Mouse (Mus musculus) midbrain, embryonic 16.5 days (tissue): ENCODE measurements around the gene Slc39a7. TPM values are rescaled to one million over a fixed set of nuclear protein-coding genes. Genes with fewer than 3 reads are reported as not detected.

Experiments used
- ATAC-seq: fragments of 200-750 bp; cut with Nextera tagmentation; 2 replicates; pipeline ENCODE4 v1.8.0; 2017; ENCODE audit warnings: moderate TSS enrichment
- H3K27ac ChIP-seq: fragments of 300-500 bp; sonication (generic); 2 replicates; pipeline ENCODE4 v1.5.1; 2014; ENCODE audit warnings: mild to moderate bottlenecking, low read length, mixed read lengths
- H3K27me3 ChIP-seq: fragments of 300-500 bp; sonication (generic); 2 replicates; pipeline ENCODE4 v1.6.1; 2014; ENCODE audit warnings: low read depth, low read length, mixed read lengths; ENCODE audit not compliant: control insufficient read depth, insufficient read depth
- H3K36me3 ChIP-seq: fragments of 300-500 bp; sonication (generic); 2 replicates; pipeline ENCODE4 v1.6.1; 2014; ENCODE audit warnings: mild to moderate bottlenecking, low read length, moderate library complexity, mixed read lengths; ENCODE audit not compliant: control insufficient read depth, insufficient read depth
- H3K4me1 ChIP-seq: fragments of 300-500 bp; sonication (generic); 2 replicates; pipeline ENCODE4 v1.6.1; 2014; ENCODE audit warnings: mild to moderate bottlenecking, low read length, mixed read lengths; ENCODE audit not compliant: control insufficient read depth, insufficient read depth
- H3K4me2 ChIP-seq: fragments of 300-500 bp; sonication (generic); 2 replicates; pipeline ENCODE4 v1.6.1; 2014; ENCODE audit warnings: mild to moderate bottlenecking, low read length, mixed read lengths
- H3K4me3 ChIP-seq: fragments of 300-500 bp; sonication (generic); 2 replicates; pipeline ENCODE4 v1.5.1; 2014; ENCODE audit warnings: low read depth, mild to moderate bottlenecking, low read length, moderate library complexity, mixed read lengths
- H3K9ac ChIP-seq: fragments of 300-500 bp; sonication (generic); 2 replicates; pipeline ENCODE4 v1.6.1; 2014; ENCODE audit warnings: low read depth, low read length, mixed read lengths
- H3K9me3 ChIP-seq: fragments of 300-500 bp; sonication (generic); replicated peaks from 2 replicates; pipeline ENCODE4 v1.6.1; 2014; ENCODE audit warnings: mild to moderate bottlenecking, low read length, mixed read lengths; ENCODE audit not compliant: control insufficient read depth, poor library complexity, severe bottlenecking
- WGBS: fragments of 180-500 bp; shearing (Covaris S2); extraction: QIAGEN DNeasy Blood & Tissue Kit; methylation state at CpG from one replicate; pipeline ENCODE4 v1.1.7; 2014; 5-methylcytosine and 5-hydroxymethylcytosine counted together
- polyA plus RNA-seq: library from polyadenylated mRNA; unstranded; fragments of >200 nt; fragmentation: Nextera tagmentation; extraction: Ambion mirVana; gene quantifications from 2 replicates; pipeline ENCODE4 v1.2.1, GENCODE M21; 2015

Gene Slc39a7
- polyA plus RNA-seq, 1 experiment from 2014 or later, result 175 TPM

DNA sequence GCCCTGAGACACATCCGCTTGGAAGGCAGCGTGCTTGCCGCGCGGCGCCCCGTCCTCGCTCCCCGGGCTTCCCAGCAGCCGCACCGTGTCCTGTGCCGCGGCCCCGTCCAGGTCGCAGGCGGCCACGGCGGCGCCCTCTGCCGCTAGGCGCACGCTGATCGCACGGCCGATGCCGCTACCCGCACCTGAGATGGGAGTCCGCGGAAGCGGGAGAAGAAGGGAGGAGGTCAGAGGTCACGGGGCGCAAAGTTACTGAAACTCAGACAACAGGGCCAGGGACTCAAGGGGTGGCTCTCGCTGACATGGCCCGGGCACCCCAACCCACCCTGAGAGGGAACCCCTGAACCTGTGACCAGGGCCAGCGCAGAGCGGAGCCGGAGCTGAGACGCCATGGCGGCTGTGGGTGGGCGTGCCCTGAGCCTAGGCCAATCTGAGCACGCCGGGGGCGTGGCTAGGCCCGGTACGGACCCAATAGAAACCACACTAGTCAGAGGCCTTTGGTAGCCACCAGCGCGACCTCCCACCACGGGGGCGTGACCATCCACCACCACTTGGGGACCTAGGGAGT lies 3.7 kb downstream of the Slc39a7 start, which contains the start of gene H2-Ke6:
Gene H2-Ke6 (minus strand): TSS at position 405 of the 568 bp plus-strand sequence.
- Histone ChIP-seq H3K4me1 (peaks cover 61% of the 10 kb centered on the region), H3K36me3 (peaks cover 8% of the 10 kb centered on the region)
- under 1% methylated on average over 48 of the region's 49 CpGs for WGBS

GRCm38 (mm10) chr17:34026917-34027655 lies 4.4 kb downstream of the Slc39a7 start:
- 3% methylated on average over 34 of the region's 36 CpGs for WGBS
- H3K9me3 ChIP-seq, result no peaks in the 10 kb centered on the region
- H3K9ac ChIP-seq, result peak overlapping the region; percentile 81
- ATAC-seq, result no peak
- H3K36me3 ChIP-seq, result peaks cover 8% of the 10 kb centered on the region
- H3K4me1 ChIP-seq, result peaks cover 58% of the 10 kb centered on the region
- peak overlapping the region; percentile 97 for H3K4me2 ChIP-seq
- H3K27ac ChIP-seq, result peak overlapping the region; percentile 78
- peak overlapping the region; percentile 54 for H3K4me3 ChIP-seq
- H3K27me3 ChIP-seq, result no peaks in the 10 kb centered on the region

More for the DNA sequence above, 3.7 kb downstream of the Slc39a7 start, which contains the start of gene H2-Ke6:
- H3K9ac ChIP-seq, result peak within 1 kb of the TSS; percentile 81
- H3K4me3 ChIP-seq, result peak within 1 kb of the TSS; percentile 54
- ATAC-seq, result peak; percentile 70
- peak within 1 kb of the TSS; percentile 78 for H3K27ac ChIP-seq
- H3K27me3 ChIP-seq, result no peaks in the 10 kb centered on the region
- H3K4me2 ChIP-seq, result peak within 1 kb of the TSS; percentile 97
- H3K9me3 ChIP-seq, result no peaks in the 10 kb centered on the region

DNA sequence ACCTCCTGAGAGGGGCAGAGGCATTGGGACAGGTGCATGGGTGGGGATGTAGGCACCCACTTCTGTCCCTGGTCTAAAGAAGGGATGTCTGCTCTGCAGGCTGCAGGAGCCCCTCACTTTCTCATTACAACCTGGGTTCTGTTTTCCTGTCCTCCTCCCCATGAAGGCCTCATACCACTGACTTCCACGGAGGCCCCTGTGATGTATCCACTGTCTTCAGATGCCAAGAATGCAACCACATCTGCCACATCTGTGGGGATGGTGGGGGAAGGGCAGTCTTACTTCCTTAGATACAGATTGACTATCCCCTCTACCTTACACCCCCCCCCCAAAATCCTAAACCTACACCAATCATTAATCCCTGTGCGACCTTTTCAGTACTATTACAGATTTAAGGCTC lies 5.3 kb downstream of the Slc39a7 start:
- no peaks in the 10 kb centered on the region for H3K9me3 ChIP-seq
- no peak for ATAC-seq
- peak overlapping the region; percentile 76 for H3K27ac ChIP-seq
- H3K36me3 ChIP-seq, result peaks cover 13% of the 10 kb centered on the region
- no peaks in the 10 kb centered on the region for H3K27me3 ChIP-seq
- H3K4me3 ChIP-seq, result peak overlapping the region; percentile 14; the same call in 1 of the 2 replicates
- H3K9ac ChIP-seq, result peak overlapping the region; percentile 92; the same call in 1 of the 2 replicates
- peak overlapping the region; percentile 97 for H3K4me2 ChIP-seq
- H3K4me1 ChIP-seq, result peaks cover 58% of the 10 kb centered on the region
- 14% methylated on average over 2 of the region's 2 CpGs for WGBS

DNA sequence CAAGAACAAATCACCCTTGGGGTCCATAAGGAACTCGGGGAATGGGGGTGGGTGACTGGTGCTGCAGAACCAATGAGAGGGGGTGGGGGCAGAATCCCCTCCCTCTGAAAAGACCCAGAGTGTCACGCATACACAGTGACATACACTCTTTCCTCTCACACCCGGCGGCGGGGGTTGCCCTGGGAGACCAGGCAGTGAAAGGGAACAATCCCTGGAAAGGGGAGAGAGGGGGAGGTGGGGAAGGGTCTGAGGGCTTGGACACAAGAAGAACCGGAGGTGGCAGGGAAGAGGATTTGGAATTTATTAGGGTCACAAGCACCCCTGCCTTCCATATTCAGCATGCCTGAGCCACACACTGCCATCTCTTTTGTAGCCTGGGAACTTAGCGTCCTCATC lies 5.7 kb downstream of the Slc39a7 start:
- Histone ChIP-seq H3K4me1 (peaks cover 57% of the 10 kb centered on the region), H3K36me3 (peaks cover 14% of the 10 kb centered on the region), H3K27me3 (no peaks in the 10 kb centered on the region), H3K9me3 (no peaks in the 10 kb centered on the region), H3K9ac (peak overlapping the region; percentile 92), H3K4me3 (peak overlapping the region; percentile 92), H3K4me2 (peak overlapping the region; percentile 97), H3K27ac (peak overlapping the region; percentile 99)
- peak; percentile 1; the same call in 1 of the 2 replicates for ATAC-seq
- WGBS, result 1% methylated on average over 7 of the region's 7 CpGs

DNA sequence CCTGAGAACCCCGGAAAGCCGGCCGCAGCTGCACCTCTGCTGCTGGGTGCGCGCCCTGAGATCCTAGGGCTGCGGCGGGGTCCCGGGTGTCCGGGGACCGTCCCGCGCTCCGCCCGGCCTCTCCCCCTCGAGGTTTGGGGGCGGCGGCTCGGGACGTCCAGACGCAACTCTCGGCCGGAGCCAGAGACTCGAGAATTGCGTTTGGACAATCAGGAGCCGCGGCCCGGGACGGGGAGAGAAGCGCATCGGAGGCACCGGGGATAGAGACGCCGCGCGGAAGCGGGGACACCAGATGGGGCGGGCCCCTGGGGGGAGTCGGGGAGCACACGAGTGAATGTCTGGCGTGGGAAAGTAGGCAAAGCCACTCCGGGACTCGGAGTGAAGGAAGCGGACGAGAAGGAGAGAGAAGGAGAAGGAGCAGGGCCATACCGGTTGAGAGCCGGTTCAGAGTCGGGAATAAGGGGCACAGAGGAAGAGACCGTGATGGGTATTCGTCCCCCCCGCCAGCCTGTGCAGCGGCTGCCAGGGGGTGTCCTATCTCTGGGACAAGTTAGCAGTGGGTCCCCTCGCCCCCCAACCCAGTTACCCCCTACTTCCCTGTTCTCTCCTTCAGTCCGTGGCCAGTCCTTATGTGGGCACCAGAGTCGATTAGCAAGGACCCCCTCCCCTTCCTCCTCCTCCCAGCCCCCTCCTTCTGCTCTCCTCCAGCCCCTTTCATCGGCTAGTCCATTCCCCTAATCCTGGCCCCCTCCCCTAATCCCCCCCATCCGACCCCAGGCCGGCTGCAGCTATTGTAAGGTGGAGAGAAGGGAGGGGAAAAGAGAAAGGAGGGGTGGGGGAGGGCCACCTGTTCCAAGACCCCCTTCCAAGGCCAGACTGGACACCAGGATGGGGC lies 6.4 kb downstream of the Slc39a7 start:
- Histone ChIP-seq H3K27me3 (no peaks in the 10 kb centered on the region), H3K9me3 (no peaks in the 10 kb centered on the region), H3K9ac (peak overlapping the region; percentile 92), H3K36me3 (peaks cover 16% of the 10 kb centered on the region), H3K4me2 (peak overlapping the region; percentile 97), H3K4me1 (peaks cover 50% of the 10 kb centered on the region), H3K27ac (peak overlapping the region; percentile 99), H3K4me3 (peak overlapping the region; percentile 92)
- ATAC-seq, result peak; percentile 2
- under 1% methylated on average over 56 of the region's 57 CpGs for WGBS

- H3K36me3 ChIP-seq, result peaks cover 13% of the 10 kb centered on the region
- H3K4me3 ChIP-seq, result peak within 1 kb of the TSS; percentile 92
- no peaks in the 10 kb centered on the region for H3K27me3 ChIP-seq
- peak within 1 kb of the TSS; percentile 99 for H3K27ac ChIP-seq
- H3K4me2 ChIP-seq, result peak within 1 kb of the TSS; percentile 97
- ATAC-seq, result peak; percentile 79
- H3K9me3 ChIP-seq, result no peaks in the 10 kb centered on the region
- peak within 1 kb of the TSS; percentile 92 for H3K9ac ChIP-seq
- WGBS, result 1% methylated on average over 41 of the region's 58 CpGs
- peaks cover 44% of the 10 kb centered on the region for H3K4me1 ChIP-seq
Measured at GRCm38 (mm10) chr17:34024317-34024821, 7.1 kb downstream of the Slc39a7 start, which contains the start of gene Ring1. Ring1 (minus strand) TSS chr17:34024680.

- Histone ChIP-seq H3K27ac (peak overlapping the region; percentile 99), H3K4me1 (peaks cover 39% of the 10 kb centered on the region), H3K36me3 (peaks cover 11% of the 10 kb centered on the region), H3K27me3 (no peaks in the 10 kb centered on the region), H3K9ac (peak overlapping the region; percentile 92), H3K4me3 (peak overlapping the region; percentile 92), H3K4me2 (peak overlapping the region; percentile 97), H3K9me3 (no peaks in the 10 kb centered on the region)
- no peak for ATAC-seq
- WGBS, result 56% methylated on average over 9 of the region's 9 CpGs
Measured at GRCm38 (mm10) chr17:34023678-34024077, 7.8 kb downstream of the Slc39a7 start.

GRCm38 (mm10) chr17:34022987-34023386 lies 8.5 kb downstream of the Slc39a7 start:
- H3K27ac ChIP-seq, result no peak overlapping the region

More at GRCm38 (mm10) chr17:34022987-34023386, 8.5 kb downstream of the Slc39a7 start:
- Histone ChIP-seq H3K4me1 (peaks cover 33% of the 10 kb centered on the region), H3K4me3 (no peak overlapping the region), H3K9me3 (no peaks in the 10 kb centered on the region), H3K36me3 (peaks cover 9% of the 10 kb centered on the region; the same call in 1 of the 2 replicates), H3K9ac (no peak overlapping the region), H3K4me2 (no peak overlapping the region; the same call in 1 of the 2 replicates), H3K27me3 (no peaks in the 10 kb centered on the region)
- 97% methylated on average over 20 of the region's 20 CpGs for WGBS
- no peak for ATAC-seq
